Mouse (Mus musculus): ENCODE measurements around the gene Sfxn3. TPM values are rescaled to one million over a fixed set of nuclear protein-coding genes. Genes with fewer than 3 reads are reported as not detected.

The Sfxn3 gene
- polyA plus RNA-seq, 1 experiment from 2014 or later = 24.4 TPM

DNA sequence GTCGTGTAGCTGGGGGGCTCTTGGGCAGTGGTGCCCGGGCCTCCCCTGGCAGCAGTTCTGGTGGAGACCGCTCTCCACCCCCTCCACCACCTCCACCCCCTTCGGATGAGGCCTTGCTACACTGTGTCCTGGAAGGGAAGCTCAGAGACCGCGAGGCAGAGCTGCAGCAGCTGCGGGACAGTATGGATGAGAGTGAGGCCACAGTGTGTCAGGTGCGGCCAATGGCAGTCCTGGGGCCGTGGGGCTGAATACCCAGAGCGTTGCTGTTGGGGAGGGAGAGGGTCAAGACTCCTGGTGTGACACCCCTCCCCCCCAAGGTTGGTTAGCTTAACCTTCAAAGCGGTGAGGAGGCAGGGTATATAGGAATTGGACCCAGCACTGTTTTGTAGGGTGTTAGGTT lies 23.3 kb upstream of the Sfxn3 start:
- Histone ChIP-seq H3K9ac (no peak overlapping the region), H3K9me3 (replicated peaks) (no peaks in the 10 kb centered on the region), H3K36me3 (peaks cover 80% of the 10 kb centered on the region), H3K4me3 (replicated peaks) (no peak overlapping the region), H3K27ac (no peak overlapping the region), H3K4me2 (no peak overlapping the region), H3K4me1 (peaks cover 61% of the 10 kb centered on the region), H3K27me3 (no peaks in the 10 kb centered on the region)
- WGBS = 72% methylated on average over 11 of the region's 11 CpGs
- peak; percentile 29; the same call in 1 of the 2 replicates for ATAC-seq (replicated peaks; ENCODE audit: low FRiP score)

GRCm38 (mm10) chr19:45024775-45025174 lies 22.5 kb upstream of the Sfxn3 start:
- Histone ChIP-seq H3K36me3 (peaks cover 84% of the 10 kb centered on the region), H3K4me3 (replicated peaks) (no peak overlapping the region), H3K9me3 (replicated peaks) (no peaks in the 10 kb centered on the region), H3K4me2 (no peak overlapping the region), H3K9ac (no peak overlapping the region), H3K27me3 (no peaks in the 10 kb centered on the region), H3K4me1 (peaks cover 57% of the 10 kb centered on the region), H3K27ac (no peak overlapping the region)
- no peak for ATAC-seq (replicated peaks; ENCODE audit: low FRiP score)
- 75% methylated on average over 20 of the region's 20 CpGs for WGBS

GRCm38 (mm10) chr19:45025937-45026568 lies 21.2 kb upstream of the Sfxn3 start:
- no peaks in the 10 kb centered on the region for H3K27me3 ChIP-seq
- no peak for ATAC-seq (replicated peaks; ENCODE audit: low FRiP score)
- H3K4me2 ChIP-seq = no peak overlapping the region
- H3K9me3 ChIP-seq (replicated peaks) = no peaks in the 10 kb centered on the region
- 91% methylated on average over 37 of the region's 37 CpGs for WGBS
- H3K36me3 ChIP-seq = peaks cover 80% of the 10 kb centered on the region
- no peak overlapping the region for H3K9ac ChIP-seq
- H3K4me1 ChIP-seq = peaks cover 55% of the 10 kb centered on the region
- no peak overlapping the region for H3K27ac ChIP-seq
- H3K4me3 ChIP-seq (replicated peaks) = no peak overlapping the region

- Histone ChIP-seq H3K9me3 (replicated peaks) (no peaks in the 10 kb centered on the region), H3K9ac (no peak overlapping the region), H3K4me2 (no peak overlapping the region), H3K27ac (no peak overlapping the region), H3K4me3 (replicated peaks) (no peak overlapping the region), H3K36me3 (peaks cover 69% of the 10 kb centered on the region), H3K4me1 (peaks cover 56% of the 10 kb centered on the region), H3K27me3 (no peaks in the 10 kb centered on the region)
- no peak for ATAC-seq (replicated peaks; ENCODE audit: low FRiP score)
- WGBS = 69% methylated on average over 6 of the region's 6 CpGs
Measured at GRCm38 (mm10) chr19:45026958-45027670, 20.2 kb upstream of the Sfxn3 start.

DNA sequence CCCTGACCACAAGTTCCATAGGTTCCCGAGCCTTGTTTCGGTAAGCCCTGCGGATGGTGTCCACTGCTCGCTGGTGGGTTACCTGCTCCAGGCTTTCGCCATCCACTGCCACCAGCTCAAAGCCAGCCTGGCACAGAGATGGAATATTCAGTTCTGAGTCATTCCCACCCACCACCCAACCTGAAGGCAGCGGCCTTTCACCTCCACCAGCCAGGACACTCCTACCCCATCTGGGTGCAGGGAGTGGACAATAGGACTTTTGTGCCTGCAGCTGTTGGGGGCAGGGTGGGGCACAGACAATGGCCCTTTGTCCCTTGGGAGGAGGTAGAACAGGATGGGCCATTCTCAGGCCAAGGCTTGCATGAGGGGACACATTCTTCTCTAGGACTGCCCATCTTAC lies 19.5 kb upstream of the Sfxn3 start:
- Histone ChIP-seq H3K27ac (peak overlapping the region; percentile 27; the same call in 1 of the 2 replicates), H3K9me3 (replicated peaks) (no peaks in the 10 kb centered on the region), H3K4me3 (replicated peaks) (no peak overlapping the region), H3K9ac (no peak overlapping the region), H3K27me3 (no peaks in the 10 kb centered on the region), H3K4me2 (no peak overlapping the region), H3K36me3 (peaks cover 62% of the 10 kb centered on the region), H3K4me1 (peaks cover 59% of the 10 kb centered on the region)
- no peak for ATAC-seq (replicated peaks; ENCODE audit: low FRiP score)
- WGBS = 88% methylated on average over 6 of the region's 6 CpGs

GRCm38 (mm10) chr19:45028746-45029145 lies 18.6 kb upstream of the Sfxn3 start:
- Histone ChIP-seq H3K9ac (no peak overlapping the region), H3K4me1 (peaks cover 56% of the 10 kb centered on the region), H3K4me2 (no peak overlapping the region), H3K36me3 (peaks cover 55% of the 10 kb centered on the region), H3K4me3 (replicated peaks) (no peak overlapping the region), H3K9me3 (replicated peaks) (no peaks in the 10 kb centered on the region), H3K27me3 (no peaks in the 10 kb centered on the region), H3K27ac (no peak overlapping the region)
- WGBS = 62% methylated on average over 19 of the region's 19 CpGs
- no peak for ATAC-seq (replicated peaks; ENCODE audit: low FRiP score)

DNA sequence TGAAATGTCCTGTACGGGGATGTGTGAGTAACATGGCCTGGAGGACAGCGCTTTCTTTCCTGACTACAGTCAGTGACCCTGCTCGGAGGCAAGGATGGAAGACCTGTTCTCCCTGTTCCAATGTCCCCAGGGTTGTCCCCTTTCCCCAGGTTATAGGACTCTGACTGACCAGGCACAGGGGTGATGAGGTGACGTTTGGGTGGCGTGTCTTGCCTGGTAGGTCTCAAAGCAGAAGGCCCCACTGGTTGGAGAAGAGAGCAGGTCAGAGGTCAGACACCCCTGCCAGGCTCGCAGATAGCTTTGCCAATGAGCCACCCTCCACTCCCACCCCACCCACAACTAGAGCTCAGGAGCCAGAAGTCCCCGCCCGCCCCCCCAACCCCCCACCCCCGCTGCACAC lies 17.7 kb upstream of the Sfxn3 start:
- H3K4me1 ChIP-seq = peaks cover 51% of the 10 kb centered on the region
- no peak overlapping the region for H3K9ac ChIP-seq
- no peaks in the 10 kb centered on the region for H3K27me3 ChIP-seq
- H3K27ac ChIP-seq = no peak overlapping the region
- H3K4me2 ChIP-seq = no peak overlapping the region
- no peak overlapping the region for H3K4me3 ChIP-seq (replicated peaks)
- ATAC-seq (replicated peaks; ENCODE audit: low FRiP score) = no peak
- no peaks in the 10 kb centered on the region for H3K9me3 ChIP-seq (replicated peaks)
- 54% methylated on average over 9 of the region's 9 CpGs for WGBS
- H3K36me3 ChIP-seq = peaks cover 48% of the 10 kb centered on the region

- H3K9me3 ChIP-seq (replicated peaks) = no peaks in the 10 kb centered on the region
- H3K4me2 ChIP-seq = no peak overlapping the region
- no peak overlapping the region for H3K27ac ChIP-seq
- H3K9ac ChIP-seq = no peak overlapping the region
- H3K27me3 ChIP-seq = no peaks in the 10 kb centered on the region
- ATAC-seq (replicated peaks; ENCODE audit: low FRiP score) = peak; percentile 17; the same call in 1 of the 2 replicates
- peaks cover 43% of the 10 kb centered on the region for H3K36me3 ChIP-seq
- peaks cover 48% of the 10 kb centered on the region for H3K4me1 ChIP-seq
- 37% methylated on average over 8 of the region's 8 CpGs for WGBS
- H3K4me3 ChIP-seq (replicated peaks) = 0 out of 2 replicates have a peak overlapping the region, but pooled peaks have one; percentile 21
Measured at GRCm38 (mm10) chr19:45030111-45030510, 17.2 kb upstream of the Sfxn3 start.

DNA sequence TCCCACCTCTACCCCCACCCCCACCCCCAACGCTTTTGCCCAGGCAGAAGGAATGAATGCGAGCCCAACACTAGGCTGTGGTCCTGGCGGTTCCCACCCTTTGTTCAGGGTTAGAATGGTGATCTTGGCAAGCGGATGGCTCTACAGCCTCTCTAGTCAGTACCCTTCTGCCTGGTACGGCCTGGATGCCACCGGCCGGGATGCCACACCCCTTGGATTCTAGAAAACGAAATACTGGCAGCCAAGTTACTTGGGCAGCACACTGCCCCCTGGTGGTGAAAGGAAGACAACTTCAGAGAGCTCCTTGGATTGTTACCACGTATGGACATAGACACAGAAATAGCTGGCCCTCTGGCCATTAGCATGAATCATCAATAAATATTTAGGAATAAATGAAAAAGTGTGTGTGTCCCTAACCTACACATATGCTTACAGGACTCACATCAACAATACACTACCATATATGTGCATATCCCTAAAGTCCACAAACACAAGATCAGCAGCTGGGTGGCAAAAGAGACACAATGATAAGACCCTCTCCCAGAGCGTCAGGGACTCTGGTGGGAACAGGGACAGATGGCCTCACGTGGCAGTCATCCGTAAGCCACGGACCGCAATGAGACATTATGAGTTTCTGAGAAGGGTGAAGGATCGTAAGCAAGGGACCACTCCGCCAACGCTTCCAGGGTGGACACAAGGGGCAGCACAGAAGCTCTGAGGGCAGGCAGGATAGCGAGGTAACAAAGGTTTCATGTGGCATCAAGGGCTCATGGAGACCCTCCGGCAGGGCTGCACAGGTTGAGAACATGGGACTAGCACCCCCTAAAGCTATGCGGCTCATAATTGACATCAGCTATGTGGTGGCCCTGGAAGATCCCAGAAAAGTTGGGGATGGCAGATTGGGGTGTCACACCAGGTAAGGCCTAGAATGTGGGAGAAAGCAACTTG lies 16.3 kb upstream of the Sfxn3 start:
- Histone ChIP-seq H3K4me2 (peak overlapping the region; percentile 55), H3K27ac (no peak overlapping the region), H3K9me3 (replicated peaks) (no peaks in the 10 kb centered on the region), H3K9ac (no peak overlapping the region), H3K4me3 (replicated peaks) (peak overlapping the region; percentile 21; the same call in 1 of the 2 replicates), H3K4me1 (peaks cover 48% of the 10 kb centered on the region), H3K36me3 (peaks cover 33% of the 10 kb centered on the region), H3K27me3 (no peaks in the 10 kb centered on the region)
- 37% methylated on average over 20 of the region's 20 CpGs for WGBS
- peak; percentile 29; the same call in 1 of the 2 replicates for ATAC-seq (replicated peaks; ENCODE audit: low FRiP score)

- 0 out of 2 replicates have a peak, but pooled peaks have one; percentile 2 for ATAC-seq (replicated peaks; ENCODE audit: low FRiP score)
- no peaks in the 10 kb centered on the region for H3K27me3 ChIP-seq
- peaks cover 26% of the 10 kb centered on the region for H3K36me3 ChIP-seq
- H3K4me3 ChIP-seq (replicated peaks) = no peak overlapping the region
- no peak overlapping the region for H3K4me2 ChIP-seq
- no peaks in the 10 kb centered on the region for H3K9me3 ChIP-seq (replicated peaks)
- peaks cover 47% of the 10 kb centered on the region for H3K4me1 ChIP-seq
- 17% methylated on average over 4 of the region's 4 CpGs for WGBS
- no peak overlapping the region for H3K9ac ChIP-seq
- no peak overlapping the region for H3K27ac ChIP-seq
Measured at GRCm38 (mm10) chr19:45031780-45032179, 15.5 kb upstream of the Sfxn3 start.

DNA sequence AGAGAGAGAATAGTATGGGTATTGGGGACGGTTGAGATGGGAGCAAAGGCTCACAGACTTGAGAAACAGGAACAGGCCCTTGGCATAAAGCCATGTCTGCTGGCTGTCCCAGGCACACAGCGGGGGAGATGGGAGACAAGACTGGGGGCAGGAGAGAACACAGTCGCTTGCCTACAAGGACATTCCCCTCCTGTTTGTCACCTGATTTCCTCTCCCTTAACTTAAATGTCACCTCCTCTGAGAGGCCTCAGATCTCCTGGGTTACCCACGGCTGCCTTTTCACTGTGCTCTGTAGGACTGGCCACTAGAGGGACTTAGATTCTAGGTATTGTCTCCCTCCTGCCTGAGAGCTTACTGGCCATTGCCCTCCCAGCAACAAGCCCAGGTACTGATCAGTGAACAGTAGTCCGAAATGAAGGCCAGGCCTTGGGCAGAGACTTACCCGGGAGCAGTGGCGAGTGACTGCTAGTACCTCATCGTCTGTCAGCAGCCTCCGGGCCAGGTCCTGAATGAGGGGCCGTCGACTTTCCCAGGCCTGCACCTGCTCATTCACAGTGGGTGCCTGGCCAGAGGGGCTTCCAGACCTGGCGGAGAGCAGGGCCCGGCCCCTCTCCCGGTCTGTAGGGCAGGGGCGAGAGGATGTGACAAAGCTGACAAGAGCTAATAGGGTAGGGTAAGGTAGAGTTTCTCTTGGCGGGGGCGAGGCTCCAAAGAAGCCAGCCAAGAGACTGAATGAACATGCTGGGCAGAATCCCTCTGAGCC lies 14.6 kb upstream of the Sfxn3 start:
- peaks cover 16% of the 10 kb centered on the region for H3K36me3 ChIP-seq
- H3K9me3 ChIP-seq (replicated peaks) = no peaks in the 10 kb centered on the region
- no peak for ATAC-seq (replicated peaks; ENCODE audit: low FRiP score)
- no peak overlapping the region for H3K27ac ChIP-seq
- no peaks in the 10 kb centered on the region for H3K27me3 ChIP-seq
- 52% methylated on average over 17 of the region's 17 CpGs for WGBS
- H3K4me3 ChIP-seq (replicated peaks) = no peak overlapping the region
- H3K4me2 ChIP-seq = no peak overlapping the region
- no peak overlapping the region for H3K9ac ChIP-seq
- H3K4me1 ChIP-seq = peaks cover 48% of the 10 kb centered on the region

All from kidney, embryonic 15.5 days (tissue).